Mouse (Mus musculus) cerebral cortex, adult 2 months (tissue): ENCODE results near the gene Htr1f.

Source experiments
- WGBS: fragments of 180-500 bp; shearing (Covaris S2); methylation state at CpG from one replicate; pipeline ENCODE4 v1.1.7; 2018; 5-methylcytosine and 5-hydroxymethylcytosine counted together

Gene Htr1f

GRCm38 (mm10) chr16:65105184-65105931 lies at the start of gene Htr1f:
Gene Htr1f (minus strand): TSS chr16:65105854.
- 4% methylated on average over 40 of the region's 41 CpGs for WGBS

- 54% methylated on average over 2 of the region's 2 CpGs for WGBS
Measured at GRCm38 (mm10) chr16:65139771-65140170, 34.1 kb upstream of the Htr1f start.

- WGBS: 47% methylated on average over 2 of the region's 2 CpGs
Measured at GRCm38 (mm10) chr16:65129391-65129790, 23.7 kb upstream of the Htr1f start.

GRCm38 (mm10) chr16:65127846-65128245 lies 22.2 kb upstream of the Htr1f start:
- WGBS: 79% methylated on average over 3 of the region's 3 CpGs

GRCm38 (mm10) chr16:65112221-65112620 lies 6.6 kb upstream of the Htr1f start:
- 63% methylated on average over 1 of the region's 1 CpGs for WGBS

- WGBS: 94% methylated on average over 5 of the region's 5 CpGs
Measured at GRCm38 (mm10) chr16:65093552-65093951, 12.1 kb downstream of the Htr1f start.

- WGBS: 86% methylated on average over 2 of the region's 2 CpGs
Measured at GRCm38 (mm10) chr16:65083475-65083874, 22.2 kb downstream of the Htr1f start.

GRCm38 (mm10) chr16:65069867-65070266 lies 35.8 kb downstream of the Htr1f start:
- 80% methylated on average over 1 of the region's 1 CpGs for WGBS

- 94% methylated on average over 5 of the region's 5 CpGs for WGBS
Measured at GRCm38 (mm10) chr16:65037660-65038425, 67.8 kb downstream of the Htr1f start.

GRCm38 (mm10) chr16:65029675-65030074 lies 76.0 kb downstream of the Htr1f start:
- WGBS: 24% methylated on average over 1 of the region's 1 CpGs

- WGBS: 29% methylated on average over 3 of the region's 3 CpGs
Measured at GRCm38 (mm10) chr16:65022364-65022763, 83.3 kb downstream of the Htr1f start.

GRCm38 (mm10) chr16:65018710-65019109 lies 86.9 kb downstream of the Htr1f start:
- WGBS: 83% methylated on average over 1 of the region's 1 CpGs

GRCm38 (mm10) chr16:65018134-65018533 lies 87.5 kb downstream of the Htr1f start:
- 60% methylated on average over 7 of the region's 7 CpGs for WGBS

- 84% methylated on average over 1 of the region's 1 CpGs for WGBS
Measured at GRCm38 (mm10) chr16:65017566-65017965, 88.1 kb downstream of the Htr1f start.

GRCm38 (mm10) chr16:65015241-65015640 lies 90.4 kb downstream of the Htr1f start:
- WGBS: 49% methylated on average over 4 of the region's 4 CpGs

- WGBS: 51% methylated on average over 6 of the region's 6 CpGs
Measured at GRCm38 (mm10) chr16:65001993-65002821, 103.4 kb downstream of the Htr1f start.

- 59% methylated on average over 3 of the region's 3 CpGs for WGBS
Measured at GRCm38 (mm10) chr16:64989279-64989800, 116.3 kb downstream of the Htr1f start.

GRCm38 (mm10) chr16:64987564-64987963 lies 118.1 kb downstream of the Htr1f start:
- 89% methylated on average over 6 of the region's 6 CpGs for WGBS

GRCm38 (mm10) chr16:64987049-64987448 lies 118.6 kb downstream of the Htr1f start:
- WGBS: 74% methylated on average over 2 of the region's 2 CpGs

- WGBS: 55% methylated on average over 5 of the region's 5 CpGs
Measured at GRCm38 (mm10) chr16:64974636-64975035, 131.0 kb downstream of the Htr1f start.

GRCm38 (mm10) chr16:64973533-64974305 lies 131.9 kb downstream of the Htr1f start:
- 85% methylated on average over 4 of the region's 4 CpGs for WGBS
